Mouse (Mus musculus) neural tube, embryonic 13.5 days (tissue): ENCODE data around the gene Fndc3a. TPM values are rescaled to one million over a fixed set of nuclear protein-coding genes. Genes with fewer than 3 reads are reported as not detected.

Experiments
- ATAC-seq: fragments of 200-750 bp; cut with Nextera tagmentation; 2 replicates; pipeline ENCODE4 v1.8.0; 2017; ENCODE audit warnings: low read depth, mild to moderate bottlenecking, moderate TSS enrichment, moderate library complexity
- H3K27ac ChIP-seq: fragments of 300-500 bp; sonication (generic); replicated peaks from 2 replicates; pipeline ENCODE4 v1.5.1; 2015; ENCODE audit warnings: moderate library complexity, mild to moderate bottlenecking, inconsistent platforms
- H3K27me3 ChIP-seq: fragments of 300-500 bp; sonication (generic); 2 replicates; pipeline ENCODE4 v1.6.1; 2015; ENCODE audit warnings: mild to moderate bottlenecking, inconsistent platforms
- H3K36me3 ChIP-seq: fragments of 300-500 bp; sonication (generic); 2 replicates; pipeline ENCODE4 v1.6.1; 2015; ENCODE audit warnings: mild to moderate bottlenecking, inconsistent platforms
- H3K4me1 ChIP-seq: fragments of 300-500 bp; sonication (generic); replicated peaks from 2 replicates; pipeline ENCODE4 v1.6.1; 2015; ENCODE audit warnings: inconsistent platforms
- H3K4me2 ChIP-seq: fragments of 300-500 bp; sonication (generic); 2 replicates; pipeline ENCODE4 v1.6.1; 2015; ENCODE audit warnings: inconsistent platforms, mild to moderate bottlenecking, moderate library complexity
- H3K4me3 ChIP-seq: fragments of 300-500 bp; sonication (generic); 2 replicates; pipeline ENCODE4 v1.5.1; 2015; ENCODE audit warnings: mild to moderate bottlenecking, inconsistent platforms
- H3K9ac ChIP-seq: fragments of 300-500 bp; sonication (generic); 2 replicates; pipeline ENCODE4 v1.6.1; 2015; ENCODE audit warnings: moderate library complexity, mild to moderate bottlenecking, inconsistent platforms
- H3K9me3 ChIP-seq: fragments of 300-500 bp; sonication (generic); 2 replicates; pipeline ENCODE4 v1.6.1; 2016; ENCODE audit warnings: inconsistent platforms
- WGBS: fragments of 180-500 bp; shearing (Covaris S2); methylation state at CpG from one replicate; pipeline ENCODE4 v1.1.7; 2015; 5-methylcytosine and 5-hydroxymethylcytosine counted together
- polyA plus RNA-seq: library from polyadenylated mRNA; unstranded; fragments of >200 nt; fragmentation: Nextera tagmentation; extraction: Ambion mirVana; gene quantifications from 2 replicates; pipeline ENCODE4 v1.2.1, GENCODE M21; 2015

Gene Fndc3a
- polyA plus RNA-seq, 1 experiment from 2014 or later = 48.0 TPM

- H3K4me3 ChIP-seq = no peak overlapping the region
- 84% methylated on average over 6 of the region's 6 CpGs for WGBS
- H3K27ac ChIP-seq = no peak overlapping the region
- no peaks in the 10 kb centered on the region for H3K36me3 ChIP-seq
- H3K27me3 ChIP-seq = no peaks in the 10 kb centered on the region
- no peak overlapping the region for H3K9ac ChIP-seq
- no peaks in the 10 kb centered on the region for H3K9me3 ChIP-seq
- H3K4me2 ChIP-seq = no peak overlapping the region
- no peak for ATAC-seq
- H3K4me1 ChIP-seq = no peaks in the 10 kb centered on the region
Observed at GRCm38 (mm10) chr14:72518786-72519185, 191.0 kb downstream of the Fndc3a start.

GRCm38 (mm10) chr14:72516376-72516775 is 193.4 kb downstream of the Fndc3a start:
- Histone ChIP-seq H3K27me3 (no peaks in the 10 kb centered on the region), H3K4me3 (no peak overlapping the region), H3K9ac (no peak overlapping the region), H3K4me2 (no peak overlapping the region), H3K4me1 (no peaks in the 10 kb centered on the region), H3K9me3 (no peaks in the 10 kb centered on the region), H3K27ac (no peak overlapping the region), H3K36me3 (no peaks in the 10 kb centered on the region)
- ATAC-seq = no peak
- 27% methylated on average over 5 of the region's 5 CpGs for WGBS

- Histone ChIP-seq H3K27ac (no peak overlapping the region), H3K4me1 (peaks cover 10% of the 10 kb centered on the region), H3K27me3 (no peaks in the 10 kb centered on the region; the same call in 1 of the 2 replicates), H3K36me3 (no peaks in the 10 kb centered on the region), H3K4me2 (peak overlapping the region; percentile 53), H3K9me3 (no peaks in the 10 kb centered on the region), H3K9ac (peak overlapping the region; percentile 51; the same call in 1 of the 2 replicates), H3K4me3 (peak overlapping the region; percentile 27)
- WGBS = 20% methylated on average over 11 of the region's 11 CpGs
- ATAC-seq = no peak
Observed at GRCm38 (mm10) chr14:72506723-72507420, 202.9 kb downstream of the Fndc3a start.

- Histone ChIP-seq H3K36me3 (no peaks in the 10 kb centered on the region), H3K4me2 (peak overlapping the region; percentile 53), H3K9me3 (no peaks in the 10 kb centered on the region), H3K4me3 (peak overlapping the region; percentile 27), H3K27me3 (no peaks in the 10 kb centered on the region; the same call in 1 of the 2 replicates), H3K9ac (peak overlapping the region; percentile 51), H3K4me1 (peaks cover 10% of the 10 kb centered on the region), H3K27ac (no peak overlapping the region)
- WGBS = 15% methylated on average over 12 of the region's 12 CpGs
- peak; percentile 61; the same call in 1 of the 2 replicates for ATAC-seq
Observed at GRCm38 (mm10) chr14:72506018-72506722, 203.6 kb downstream of the Fndc3a start.

- no peaks in the 10 kb centered on the region for H3K36me3 ChIP-seq
Observed at GRCm38 (mm10) chr14:72504985-72505384, 204.8 kb downstream of the Fndc3a start.

GRCm38 (mm10) chr14:72503241-72503640 is 206.6 kb downstream of the Fndc3a start:
- no peaks in the 10 kb centered on the region for H3K36me3 ChIP-seq
- no peak overlapping the region for H3K4me3 ChIP-seq
- H3K27me3 ChIP-seq = no peaks in the 10 kb centered on the region; the same call in 1 of the 2 replicates
- no peaks in the 10 kb centered on the region for H3K9me3 ChIP-seq
- H3K9ac ChIP-seq = no peak overlapping the region
- H3K4me1 ChIP-seq = peaks cover 10% of the 10 kb centered on the region
- no peak overlapping the region for H3K27ac ChIP-seq
- WGBS = 55% methylated on average over 6 of the region's 6 CpGs
- no peak for ATAC-seq
- H3K4me2 ChIP-seq = no peak overlapping the region

More at GRCm38 (mm10) chr14:72504985-72505384, 204.8 kb downstream of the Fndc3a start:
- Histone ChIP-seq H3K9me3 (no peaks in the 10 kb centered on the region), H3K4me2 (no peak overlapping the region), H3K4me1 (peaks cover 10% of the 10 kb centered on the region), H3K9ac (no peak overlapping the region), H3K27ac (no peak overlapping the region), H3K27me3 (no peaks in the 10 kb centered on the region; the same call in 1 of the 2 replicates), H3K4me3 (no peak overlapping the region)
- no peak for ATAC-seq
- 97% methylated on average over 1 of the region's 1 CpGs for WGBS

GRCm38 (mm10) chr14:72493775-72494174 is 216.0 kb downstream of the Fndc3a start:
- no peak overlapping the region for H3K4me3 ChIP-seq
- ATAC-seq = no peak
- no peaks in the 10 kb centered on the region for H3K36me3 ChIP-seq
- H3K9me3 ChIP-seq = no peaks in the 10 kb centered on the region
- H3K4me1 ChIP-seq = no peaks in the 10 kb centered on the region
- no peak overlapping the region for H3K9ac ChIP-seq
- no peaks in the 10 kb centered on the region for H3K27me3 ChIP-seq
- H3K27ac ChIP-seq = no peak overlapping the region
- no peak overlapping the region for H3K4me2 ChIP-seq
- 68% methylated on average over 1 of the region's 1 CpGs for WGBS

- H3K4me2 ChIP-seq = no peak within 1 kb of the TSS
- H3K9ac ChIP-seq = no peak within 1 kb of the TSS
- WGBS = 85% methylated on average over 5 of the region's 5 CpGs
- no peak within 1 kb of the TSS for H3K4me3 ChIP-seq
- no peaks in the 10 kb centered on the region for H3K4me1 ChIP-seq
- no peak for ATAC-seq
- H3K27ac ChIP-seq = no peak within 1 kb of the TSS
- no peaks in the 10 kb centered on the region for H3K27me3 ChIP-seq
- no peaks in the 10 kb centered on the region for H3K9me3 ChIP-seq
- no peaks in the 10 kb centered on the region for H3K36me3 ChIP-seq
Observed at GRCm38 (mm10) chr14:72491738-72492137, 218.1 kb downstream of the Fndc3a start, which contains the start of gene Gm9195. TSS of gene Gm9195 (minus strand) at chr14:72491838.

GRCm38 (mm10) chr14:72490367-72490766 is 219.4 kb downstream of the Fndc3a start:
- Histone ChIP-seq H3K27ac (no peak overlapping the region), H3K4me2 (no peak overlapping the region), H3K9ac (no peak overlapping the region), H3K9me3 (no peaks in the 10 kb centered on the region), H3K4me1 (no peaks in the 10 kb centered on the region), H3K36me3 (no peaks in the 10 kb centered on the region), H3K27me3 (no peaks in the 10 kb centered on the region), H3K4me3 (no peak overlapping the region)
- WGBS = 96% methylated on average over 3 of the region's 3 CpGs
- ATAC-seq = no peak

Other genes with a start within 250 kb of the Fndc3a start
- not detected in 2 replicates for gene Gm9195, start 218.2 kb downstream of the Fndc3a start, polyA plus RNA-seq